Mouse (Mus musculus): ENCODE measurements around the gene Dnase1l3.

The Dnase1l3 gene

GRCm38 (mm10) chr14:7937052-7937630 lies 57.2 kb downstream of the Dnase1l3 start:
- peak; percentile 42 for DNase-seq (ENCODE audit: low read depth, low spot score)

GRCm38 (mm10) chr14:7934166-7934565 lies 60.2 kb downstream of the Dnase1l3 start:
- DNase-seq (ENCODE audit: low read depth, low spot score): no peak

GRCm38 (mm10) chr14:7932151-7932550 lies 62.2 kb downstream of the Dnase1l3 start:
- no peak for DNase-seq (ENCODE audit: low read depth, low spot score)

GRCm38 (mm10) chr14:7929029-7929428 lies 65.3 kb downstream of the Dnase1l3 start:
- DNase-seq (ENCODE audit: low read depth, low spot score): no peak

GRCm38 (mm10) chr14:7928362-7928761 lies 66.0 kb downstream of the Dnase1l3 start:
- no peak for DNase-seq (ENCODE audit: low read depth, low spot score)

- no peak for DNase-seq (ENCODE audit: low read depth, low spot score)
Observed at GRCm38 (mm10) chr14:7923635-7924034, 70.7 kb downstream of the Dnase1l3 start.

GRCm38 (mm10) chr14:7921459-7921858 lies 72.9 kb downstream of the Dnase1l3 start:
- DNase-seq (ENCODE audit: low read depth, low spot score): no peak

- DNase-seq (ENCODE audit: low read depth, low spot score): no peak
Observed at GRCm38 (mm10) chr14:7919921-7920320, 74.5 kb downstream of the Dnase1l3 start.

GRCm38 (mm10) chr14:7919309-7919708 lies 75.1 kb downstream of the Dnase1l3 start:
- DNase-seq (ENCODE audit: low read depth, low spot score): no peak

- no peak for DNase-seq (ENCODE audit: low read depth, low spot score)
Observed at GRCm38 (mm10) chr14:7918150-7918991, 76.0 kb downstream of the Dnase1l3 start.
